Mouse (Mus musculus) liver, embryonic 11.5 days (tissue): ENCODE data around the gene Gm37240. TPM values are rescaled to one million over a fixed set of nuclear protein-coding genes. Genes with fewer than 3 reads are reported as not detected.

Experiments
- ATAC-seq: fragments of 200-750 bp; cut with Nextera tagmentation; replicated peaks from 2 replicates; pipeline ENCODE4 v1.8.0; 2017; ENCODE audit warnings: moderate number of reproducible peaks, mild to moderate bottlenecking, moderate TSS enrichment, moderate library complexity; ENCODE audit not compliant: low FRiP score
- DNase-seq: peaks from one replicate; pipeline ENCODE4 v3.0.0-alpha.2; 2017; ENCODE audit warnings: low spot score
- H3K27ac ChIP-seq: fragments of 300-500 bp; sonication (generic); 2 replicates; pipeline ENCODE4 v1.5.1; 2014; ENCODE audit warnings: mild to moderate bottlenecking, low read depth, low read length, control low read depth
- H3K27me3 ChIP-seq: fragments of 300-500 bp; sonication (generic); replicated peaks from 2 replicates; pipeline ENCODE4 v1.6.1; 2014; ENCODE audit warnings: low read length, mixed read lengths; ENCODE audit not compliant: control insufficient read depth, insufficient read depth
- H3K36me3 ChIP-seq: fragments of 300-500 bp; sonication (generic); 2 replicates; pipeline ENCODE4 v1.6.1; 2014; ENCODE audit warnings: mild to moderate bottlenecking, low read length, moderate library complexity, mixed read lengths; ENCODE audit not compliant: control insufficient read depth, insufficient read depth
- H3K4me1 ChIP-seq: fragments of 300-500 bp; sonication (generic); replicated peaks from 2 replicates; pipeline ENCODE4 v1.6.1; 2014; ENCODE audit warnings: low read length, mixed read lengths; ENCODE audit not compliant: control insufficient read depth, insufficient read depth
- H3K4me2 ChIP-seq: fragments of 300-500 bp; sonication (generic); 2 replicates; pipeline ENCODE4 v1.6.1; 2014; ENCODE audit warnings: mild to moderate bottlenecking, control low read depth, moderate library complexity
- H3K4me3 ChIP-seq: fragments of 300-500 bp; sonication (generic); 2 replicates; pipeline ENCODE4 v1.5.1; 2014; ENCODE audit warnings: low read depth, low read length, control low read depth
- H3K9ac ChIP-seq: fragments of 300-500 bp; sonication (generic); 2 replicates; pipeline ENCODE4 v1.6.1; 2014; ENCODE audit warnings: low read depth, low read length, control low read depth
- H3K9me3 ChIP-seq: fragments of 300-500 bp; sonication (generic); 2 replicates; pipeline ENCODE4 v1.6.1; 2016; ENCODE audit warnings: low read length, inconsistent platforms, mixed read lengths; ENCODE audit not compliant: control insufficient read depth
- whole genome bisulfite sequencing: fragments of 180-500 bp; shearing (Covaris S2); extraction: QIAGEN DNeasy Blood & Tissue Kit; methylation state at CpG from one replicate; pipeline ENCODE4 v1.1.7; 2014; 5-methylcytosine and 5-hydroxymethylcytosine counted together
- polyA plus RNA-seq: library from polyadenylated mRNA; unstranded; fragments of >200 nt; fragmentation: Nextera tagmentation; extraction: Ambion mirVana; gene quantifications from 2 replicates; pipeline ENCODE4 v1.2.1, GENCODE M21; 2014

Gm37240 gene
- polyA plus RNA-seq, 1 experiment from 2014 or later: 1.6 TPM

GRCm38 (mm10) chr3:84668957-84669356, 1218.4 kb downstream of the Gm37240 start:
- no peak overlapping the region for H3K27ac ChIP-seq
- H3K4me1 ChIP-seq: 0 out of 2 replicates have a peak, but pooled peaks cover 2% of the 10 kb centered on the region
- DNase-seq (no peak), ATAC-seq (no peak)
- 66% methylated on average over 3 of the region's 3 CpGs for WGBS
- H3K9me3 ChIP-seq: no peaks in the 10 kb centered on the region
- peaks cover 37% of the 10 kb centered on the region for H3K27me3 ChIP-seq
- no peak overlapping the region for H3K9ac ChIP-seq
- H3K4me3 ChIP-seq: no peak overlapping the region
- H3K36me3 ChIP-seq: no peaks in the 10 kb centered on the region
- H3K4me2 ChIP-seq: no peak overlapping the region

DNA sequence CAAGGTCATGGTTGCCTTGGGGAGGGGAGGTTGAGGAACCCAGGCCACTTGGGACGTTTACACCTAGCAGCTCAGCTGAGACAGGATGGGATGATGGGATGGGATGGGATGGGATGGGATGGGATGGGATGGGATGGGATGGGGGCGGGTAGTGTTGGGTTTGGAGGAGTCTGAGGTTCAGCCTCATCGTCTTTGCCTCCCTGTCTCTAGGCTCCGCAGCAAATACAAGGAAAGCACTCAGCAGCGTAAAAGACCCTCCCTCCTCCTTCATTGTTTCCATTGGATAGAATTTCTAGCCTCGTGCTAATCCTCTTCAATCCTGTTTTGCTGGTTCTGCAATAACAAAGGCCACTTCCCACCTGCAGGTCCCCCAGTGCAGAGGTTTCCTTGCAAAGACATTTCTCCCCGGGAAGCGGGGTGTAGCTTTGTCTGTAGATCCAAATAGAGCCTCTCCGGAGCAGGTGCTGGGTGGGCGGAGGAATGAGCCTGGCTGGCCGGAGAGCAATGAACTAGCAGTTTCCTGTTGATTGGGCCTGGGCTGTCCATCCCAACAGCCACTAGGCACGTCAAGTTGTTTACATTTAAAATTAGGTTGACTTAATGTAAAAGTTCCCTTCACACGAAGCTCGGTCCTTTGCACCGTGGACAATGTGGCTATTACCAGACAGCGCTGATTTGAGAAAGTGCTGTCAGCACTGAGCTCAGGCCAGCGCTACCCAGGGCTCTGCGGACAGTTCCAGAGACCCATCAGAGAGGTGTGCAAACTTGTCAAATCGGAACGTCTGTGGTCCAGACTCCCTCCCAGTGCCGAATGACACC, 1221.9 kb downstream of the Gm37240 start:
- H3K9me3 ChIP-seq: no peaks in the 10 kb centered on the region
- H3K9ac ChIP-seq: no peak overlapping the region
- DNase-seq (no peak), ATAC-seq (no peak)
- 0 out of 2 replicates have a peak, but pooled peaks cover 2% of the 10 kb centered on the region for H3K4me1 ChIP-seq
- no peak overlapping the region; the same call in 1 of the 2 replicates for H3K4me3 ChIP-seq
- H3K4me2 ChIP-seq: peak overlapping the region; percentile 52
- no peaks in the 10 kb centered on the region for H3K36me3 ChIP-seq
- H3K27me3 ChIP-seq: peaks cover 37% of the 10 kb centered on the region
- H3K27ac ChIP-seq: no peak overlapping the region
- WGBS: 7% methylated on average over 21 of the region's 21 CpGs

DNA sequence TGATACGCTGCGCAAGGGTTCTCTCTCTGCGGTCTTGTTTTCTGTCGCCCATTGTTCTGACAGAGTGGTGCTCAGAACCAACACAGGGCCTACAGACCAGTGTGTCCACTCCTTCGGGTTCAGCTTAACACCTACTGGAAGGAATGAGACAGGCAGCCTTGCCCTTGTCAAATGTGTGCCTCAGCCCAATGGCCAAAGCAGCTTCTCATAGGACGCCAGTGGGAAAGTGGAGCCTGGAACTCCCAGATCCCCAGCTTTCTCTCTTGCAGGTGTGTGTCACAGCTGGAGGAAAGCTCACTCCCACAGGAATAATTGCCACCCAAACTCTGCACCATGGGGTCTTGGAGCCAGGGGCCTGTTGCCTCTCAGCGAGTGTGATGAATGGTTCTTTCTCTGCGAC, 1222.6 kb downstream of the Gm37240 start:
- H3K27ac ChIP-seq: no peak overlapping the region
- no peak for DNase-seq
- no peak overlapping the region for H3K4me2 ChIP-seq
- H3K27me3 ChIP-seq: peaks cover 37% of the 10 kb centered on the region
- 0 out of 2 replicates have a peak, but pooled peaks cover 2% of the 10 kb centered on the region for H3K4me1 ChIP-seq
- ATAC-seq: no peak
- H3K9ac ChIP-seq: no peak overlapping the region
- H3K9me3 ChIP-seq: no peaks in the 10 kb centered on the region
- 62% methylated on average over 8 of the region's 8 CpGs for WGBS
- no peaks in the 10 kb centered on the region for H3K36me3 ChIP-seq
- no peak overlapping the region for H3K4me3 ChIP-seq

GRCm38 (mm10) chr3:84663858-84664257, 1223.5 kb downstream of the Gm37240 start:
- Histone ChIP-seq H3K36me3 (no peaks in the 10 kb centered on the region), H3K9me3 (no peaks in the 10 kb centered on the region), H3K4me3 (no peak overlapping the region), H3K4me2 (no peak overlapping the region), H3K9ac (no peak overlapping the region), H3K27ac (no peak overlapping the region), H3K4me1 (0 out of 2 replicates have a peak, but pooled peaks cover 2% of the 10 kb centered on the region), H3K27me3 (peaks cover 37% of the 10 kb centered on the region)
- 64% methylated on average over 4 of the region's 4 CpGs for WGBS
- no peak for DNase-seq
- ATAC-seq: no peak

DNA sequence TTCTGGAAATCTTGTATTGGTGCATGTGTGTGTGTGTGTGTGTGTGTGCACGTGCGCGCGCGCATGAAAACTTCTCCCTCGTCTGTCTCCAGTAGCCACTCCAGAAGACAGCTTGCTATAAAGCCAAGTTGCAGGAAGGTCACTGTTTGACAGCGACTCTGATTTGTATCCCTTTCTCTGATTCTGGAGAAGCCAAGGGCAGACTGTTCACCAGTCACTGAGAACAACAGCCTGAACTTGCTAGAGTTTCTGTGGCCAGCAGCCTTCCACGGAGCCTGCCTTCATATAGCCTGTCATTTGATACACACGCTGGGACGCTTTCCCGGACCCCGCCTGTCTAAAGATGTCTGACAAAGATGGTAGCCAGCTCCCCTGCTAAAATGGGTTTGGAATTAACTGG, 1224.2 kb downstream of the Gm37240 start:
- 87% methylated on average over 12 of the region's 12 CpGs for WGBS
- Histone ChIP-seq H3K4me3 (no peak overlapping the region), H3K27ac (no peak overlapping the region), H3K4me1 (0 out of 2 replicates have a peak, but pooled peaks cover 2% of the 10 kb centered on the region), H3K27me3 (peaks cover 37% of the 10 kb centered on the region), H3K36me3 (no peaks in the 10 kb centered on the region), H3K9me3 (no peaks in the 10 kb centered on the region), H3K9ac (no peak overlapping the region), H3K4me2 (no peak overlapping the region)
- ATAC-seq (no peak), DNase-seq (no peak)

DNA sequence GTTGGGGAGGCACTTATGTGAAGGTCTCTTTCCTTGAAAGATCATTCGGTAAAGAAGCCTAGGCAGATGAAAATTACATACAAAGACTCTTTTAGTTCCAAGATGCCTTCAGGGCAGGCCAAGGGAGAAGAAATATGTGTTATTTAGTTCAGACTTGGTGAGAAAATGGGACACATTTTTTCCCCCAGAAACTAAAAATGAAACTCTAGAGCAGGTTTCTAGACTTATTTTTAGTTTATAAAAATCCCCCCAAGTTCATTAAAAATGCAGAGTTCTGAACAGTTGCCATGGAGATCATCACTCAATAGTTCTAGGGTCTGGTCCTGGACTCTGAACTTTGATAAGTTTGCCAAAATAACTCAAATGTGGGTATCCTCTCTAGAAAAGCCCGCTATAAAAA, 1226.9 kb downstream of the Gm37240 start:
- H3K4me2 ChIP-seq: no peak overlapping the region
- no peak overlapping the region for H3K9ac ChIP-seq
- no peak overlapping the region for H3K27ac ChIP-seq
- no peaks in the 10 kb centered on the region for H3K36me3 ChIP-seq
- H3K4me3 ChIP-seq: no peak overlapping the region
- H3K4me1 ChIP-seq: 0 out of 2 replicates have a peak, but pooled peaks cover under 1% of the 10 kb centered on the region
- no peaks in the 10 kb centered on the region for H3K9me3 ChIP-seq
- peaks cover 14% of the 10 kb centered on the region for H3K27me3 ChIP-seq
- ATAC-seq (no peak), DNase-seq (no peak)
- WGBS: 75% methylated on average over 2 of the region's 2 CpGs

GRCm38 (mm10) chr3:84658872-84659271, 1228.4 kb downstream of the Gm37240 start:
- 100% methylated on average over 2 of the region's 2 CpGs for WGBS
- no peak for DNase-seq
- ATAC-seq: no peak
- H3K9me3 ChIP-seq: no peaks in the 10 kb centered on the region
- no peak overlapping the region for H3K4me3 ChIP-seq
- no peaks in the 10 kb centered on the region for H3K36me3 ChIP-seq
- H3K9ac ChIP-seq: no peak overlapping the region
- H3K4me2 ChIP-seq: no peak overlapping the region
- H3K4me1 ChIP-seq: peaks cover 12% of the 10 kb centered on the region
- no peak overlapping the region for H3K27ac ChIP-seq
- H3K27me3 ChIP-seq: no peaks in the 10 kb centered on the region

- H3K9me3 ChIP-seq: no peaks in the 10 kb centered on the region
- H3K27ac ChIP-seq: no peak overlapping the region
- no peaks in the 10 kb centered on the region for H3K27me3 ChIP-seq
- no peak overlapping the region for H3K4me3 ChIP-seq
- ATAC-seq: no peak
- peaks cover 12% of the 10 kb centered on the region for H3K4me1 ChIP-seq
- DNase-seq: no peak
- WGBS: 74% methylated on average over 7 of the region's 7 CpGs
- no peak overlapping the region for H3K4me2 ChIP-seq
- H3K36me3 ChIP-seq: no peaks in the 10 kb centered on the region
- no peak overlapping the region for H3K9ac ChIP-seq
These were observed 1229.3 kb downstream of the Gm37240 start for GRCm38 (mm10) chr3:84658017-84658416.

- H3K36me3 ChIP-seq: no peaks in the 10 kb centered on the region
- ATAC-seq (no peak), DNase-seq (no peak)
- no peaks in the 10 kb centered on the region for H3K9me3 ChIP-seq
- no peak overlapping the region for H3K4me2 ChIP-seq
- WGBS: 52% methylated on average over 6 of the region's 6 CpGs
- H3K27me3 ChIP-seq: no peaks in the 10 kb centered on the region
- H3K27ac ChIP-seq: no peak overlapping the region
- H3K4me3 ChIP-seq: no peak overlapping the region
- H3K9ac ChIP-seq: no peak overlapping the region
- H3K4me1 ChIP-seq: peaks cover 12% of the 10 kb centered on the region
These were observed 1230.1 kb downstream of the Gm37240 start for GRCm38 (mm10) chr3:84657240-84657639.
